Mouse (Mus musculus) intestine, postnatal 0 days (tissue): ENCODE results near the gene Rbm47. TPM values are rescaled to one million over a fixed set of nuclear protein-coding genes. Genes with fewer than 3 reads are reported as not detected.

Source experiments
- ATAC-seq: fragments of 200-750 bp; cut with Nextera tagmentation; 2 replicates; pipeline ENCODE4 v1.8.0; 2017; ENCODE audit warnings: mild to moderate bottlenecking, moderate TSS enrichment, moderate library complexity
- H3K27ac ChIP-seq: fragments of 300-500 bp; sonication (generic); 2 replicates; pipeline ENCODE4 v1.5.1; 2014; ENCODE audit warnings: mild to moderate bottlenecking, low read depth, low read length, moderate library complexity
- H3K27me3 ChIP-seq: fragments of 300-500 bp; sonication (generic); replicated peaks from 2 replicates; pipeline ENCODE4 v1.6.1; 2014; ENCODE audit warnings: low read length, mixed read lengths; ENCODE audit not compliant: control insufficient read depth, insufficient read depth
- H3K36me3 ChIP-seq: fragments of 300-500 bp; sonication (generic); 2 replicates; pipeline ENCODE4 v1.6.1; 2014; ENCODE audit warnings: mild to moderate bottlenecking, moderate library complexity; ENCODE audit not compliant: control insufficient read depth, insufficient read depth
- H3K4me1 ChIP-seq: fragments of 300-500 bp; sonication (generic); replicated peaks from 2 replicates; pipeline ENCODE4 v1.6.1; 2014; ENCODE audit warnings: antibody characterized with exemption, low read length, mixed read lengths; ENCODE audit not compliant: control insufficient read depth, insufficient read depth
- H3K4me2 ChIP-seq: fragments of 300-500 bp; sonication (generic); replicated peaks from 2 replicates; pipeline ENCODE4 v1.6.1; 2014; ENCODE audit warnings: low read depth, mild to moderate bottlenecking, moderate library complexity
- H3K4me3 ChIP-seq: fragments of 300-500 bp; sonication (generic); 2 replicates; pipeline ENCODE4 v1.5.1; 2014; ENCODE audit warnings: low read depth, low read length
- H3K9ac ChIP-seq: fragments of 300-500 bp; sonication (generic); 2 replicates; pipeline ENCODE4 v1.6.1; 2014; ENCODE audit warnings: mild to moderate bottlenecking, low read depth, low read length
- H3K9me3 ChIP-seq: fragments of 300-500 bp; sonication (generic); 2 replicates; pipeline ENCODE4 v1.6.1; 2016; ENCODE audit warnings: mixed run types; ENCODE audit not compliant: control insufficient read depth
- CTCF ChIP-seq: sonication (generic); IDR thresholded peaks from 2 replicates; pipeline ENCODE4 v1.5.1; 2016; ENCODE audit warnings: low read depth, mild to moderate bottlenecking, control low read depth, antibody characterized with exemption, moderate library complexity
- WGBS: fragments of 180-500 bp; shearing (Covaris S2); extraction: QIAGEN DNeasy Blood & Tissue Kit; methylation state at CpG from one replicate; pipeline ENCODE4 v1.1.7; 2014; 5-methylcytosine and 5-hydroxymethylcytosine counted together
- polyA plus RNA-seq: library from polyadenylated mRNA; unstranded; fragments of >200 nt; fragmentation: Nextera tagmentation; extraction: Ambion mirVana; gene quantifications from 2 replicates; pipeline ENCODE4 v1.2.1, GENCODE M21; 2015

Rbm47 gene
- polyA plus RNA-seq, 1 experiment from 2014 or later: 146 TPM

DNA sequence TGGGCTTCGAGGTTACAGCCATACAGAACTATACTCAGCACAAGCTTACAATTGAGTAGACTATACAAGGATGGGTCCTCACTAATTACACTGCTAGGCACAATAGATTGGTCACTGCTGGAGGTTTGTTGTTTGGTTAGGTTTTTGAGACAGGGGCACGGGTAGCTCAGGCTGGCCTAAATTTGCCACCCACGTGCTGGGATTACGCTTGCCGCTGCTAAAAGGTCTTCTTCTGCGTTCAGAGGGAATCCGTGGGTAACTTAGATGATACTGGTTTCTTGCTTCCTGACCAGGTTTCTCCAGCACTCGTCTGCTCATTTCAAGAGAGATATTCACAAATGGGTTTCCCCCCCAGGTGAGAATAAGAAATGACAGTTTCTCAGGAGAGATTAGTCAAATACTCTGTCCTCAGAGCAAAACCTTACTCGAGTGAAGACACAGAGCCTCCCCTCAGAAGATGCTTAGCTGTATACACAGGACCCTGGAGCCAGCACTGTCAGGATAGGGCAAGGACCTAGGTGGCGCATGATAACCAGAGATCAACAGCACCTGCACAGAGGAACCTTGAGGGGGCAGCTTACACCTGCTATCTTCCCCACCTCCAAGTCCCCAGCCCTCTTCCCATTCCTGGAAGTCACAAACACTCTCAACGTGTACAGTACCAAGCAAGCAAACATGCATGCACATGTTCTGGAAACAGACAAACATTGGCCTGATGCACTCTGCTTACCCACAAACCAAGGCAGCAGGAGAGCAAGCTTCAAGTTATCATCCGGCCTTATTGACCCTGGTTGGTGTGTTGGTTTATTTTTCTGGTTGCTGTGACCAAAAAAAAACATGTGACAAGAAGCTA is 104.6 kb downstream of the Rbm47 start:
- H3K27ac ChIP-seq: no peak overlapping the region
- H3K36me3 ChIP-seq: no peaks in the 10 kb centered on the region
- peak; percentile 41 for TF ChIP-seq CTCF
- peaks cover 13% of the 10 kb centered on the region; the same call in 1 of the 2 replicates for H3K4me1 ChIP-seq
- H3K9me3 ChIP-seq: no peaks in the 10 kb centered on the region
- no peaks in the 10 kb centered on the region for H3K27me3 ChIP-seq
- no peak overlapping the region for H3K4me3 ChIP-seq
- no peak overlapping the region for H3K9ac ChIP-seq
- WGBS: 70% methylated on average over 12 of the region's 12 CpGs
- no peak overlapping the region for H3K4me2 ChIP-seq
- ATAC-seq: no peak

DNA sequence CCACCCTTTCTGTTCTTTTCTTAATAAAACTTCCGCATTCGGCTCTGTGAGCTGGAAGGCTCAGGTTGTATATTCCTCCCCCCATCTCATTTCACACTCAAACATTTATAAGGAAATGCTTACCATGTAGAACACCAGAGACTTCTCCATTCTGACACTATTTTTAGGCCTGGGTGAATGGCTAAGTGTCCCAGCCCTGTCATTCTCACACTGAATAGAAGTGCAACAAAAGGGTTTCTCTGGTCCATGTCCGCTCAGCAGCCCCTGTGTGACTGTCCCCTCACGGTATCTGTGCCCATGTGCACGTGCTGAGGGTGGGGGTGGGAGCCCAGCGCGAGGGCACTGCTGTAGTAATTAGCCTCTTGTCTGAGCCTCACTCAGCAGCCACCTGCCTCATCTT is 105.7 kb downstream of the Rbm47 start:
- no peak overlapping the region for H3K9ac ChIP-seq
- H3K4me3 ChIP-seq: no peak overlapping the region
- no peak overlapping the region for H3K27ac ChIP-seq
- no peak for TF ChIP-seq CTCF
- H3K36me3 ChIP-seq: no peaks in the 10 kb centered on the region
- no peaks in the 10 kb centered on the region for H3K27me3 ChIP-seq
- no peak for ATAC-seq
- peaks cover 17% of the 10 kb centered on the region; the same call in 1 of the 2 replicates for H3K4me1 ChIP-seq
- WGBS: 54% methylated on average over 7 of the region's 7 CpGs
- H3K4me2 ChIP-seq: no peak overlapping the region
- no peaks in the 10 kb centered on the region for H3K9me3 ChIP-seq

DNA sequence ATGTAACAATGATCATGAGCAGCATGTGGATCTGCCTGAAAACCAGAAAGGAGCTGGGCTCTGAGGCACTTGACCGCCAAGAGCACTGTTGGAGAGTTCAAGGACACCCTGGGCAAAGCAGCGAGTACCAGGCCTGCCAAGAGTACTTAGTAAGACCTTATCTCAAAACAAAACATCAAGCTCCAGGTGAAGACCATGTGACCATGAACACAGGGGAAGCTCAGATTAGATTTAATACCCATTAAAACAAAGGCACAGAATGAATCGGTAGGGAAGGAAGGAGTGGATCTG is 110.0 kb downstream of the Rbm47 start:
- H3K9ac ChIP-seq: no peak overlapping the region
- TF ChIP-seq CTCF: no peak
- no peaks in the 10 kb centered on the region for H3K27me3 ChIP-seq
- H3K36me3 ChIP-seq: no peaks in the 10 kb centered on the region
- no peak overlapping the region for H3K4me2 ChIP-seq
- no peaks in the 10 kb centered on the region for H3K9me3 ChIP-seq
- ATAC-seq: no peak
- H3K27ac ChIP-seq: no peak overlapping the region
- peaks cover 14% of the 10 kb centered on the region for H3K4me1 ChIP-seq
- H3K4me3 ChIP-seq: no peak overlapping the region
- WGBS: 39% methylated on average over 3 of the region's 3 CpGs

DNA sequence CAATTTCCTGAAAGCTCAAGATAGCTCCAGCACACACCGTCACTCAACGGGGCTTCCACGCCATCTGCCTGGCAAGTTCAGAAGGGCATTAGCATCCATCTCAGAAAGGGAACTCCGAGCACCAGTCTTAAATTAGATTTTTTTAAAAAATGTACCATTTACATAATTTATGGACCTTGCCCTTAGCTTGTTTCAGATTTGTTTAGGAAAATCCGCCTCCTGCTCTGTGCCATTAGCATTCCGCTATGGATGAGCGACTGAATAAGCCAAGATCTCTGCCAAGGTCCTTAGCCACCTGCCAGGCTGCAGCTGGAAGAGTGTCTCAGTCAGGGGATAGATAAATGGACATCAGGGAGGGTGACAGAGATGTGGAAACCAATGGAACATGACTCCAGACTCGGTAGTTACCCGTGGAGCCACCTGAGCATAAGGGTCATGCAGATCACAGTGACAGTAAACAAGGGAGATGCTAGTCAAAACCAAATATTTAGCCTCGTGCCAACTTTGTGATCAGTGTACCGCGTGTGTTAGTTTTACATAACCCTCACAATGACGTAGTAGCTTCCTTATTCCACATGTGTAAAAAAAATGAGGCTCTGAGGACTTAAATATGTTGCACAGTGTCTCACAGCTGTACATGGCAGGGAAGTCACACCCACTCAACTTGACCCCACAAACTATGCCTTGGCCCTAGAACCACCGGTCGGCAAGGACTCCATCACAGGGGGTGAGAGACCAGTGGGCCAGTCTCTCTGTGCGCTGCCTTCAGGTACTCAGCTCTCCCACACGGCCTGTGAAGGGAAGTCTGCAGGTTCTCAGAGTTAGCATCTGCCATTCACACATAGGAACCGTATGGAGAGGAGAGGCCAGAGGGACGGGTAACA is 110.6 kb downstream of the Rbm47 start:
- H3K27me3 ChIP-seq: no peaks in the 10 kb centered on the region
- no peaks in the 10 kb centered on the region for H3K9me3 ChIP-seq
- H3K4me1 ChIP-seq: peaks cover 14% of the 10 kb centered on the region
- H3K27ac ChIP-seq: no peak overlapping the region
- no peaks in the 10 kb centered on the region for H3K36me3 ChIP-seq
- ATAC-seq: no peak
- H3K4me3 ChIP-seq: no peak overlapping the region
- TF ChIP-seq CTCF: no peak
- no peak overlapping the region for H3K9ac ChIP-seq
- WGBS: 59% methylated on average over 19 of the region's 19 CpGs
- no peak overlapping the region for H3K4me2 ChIP-seq

DNA sequence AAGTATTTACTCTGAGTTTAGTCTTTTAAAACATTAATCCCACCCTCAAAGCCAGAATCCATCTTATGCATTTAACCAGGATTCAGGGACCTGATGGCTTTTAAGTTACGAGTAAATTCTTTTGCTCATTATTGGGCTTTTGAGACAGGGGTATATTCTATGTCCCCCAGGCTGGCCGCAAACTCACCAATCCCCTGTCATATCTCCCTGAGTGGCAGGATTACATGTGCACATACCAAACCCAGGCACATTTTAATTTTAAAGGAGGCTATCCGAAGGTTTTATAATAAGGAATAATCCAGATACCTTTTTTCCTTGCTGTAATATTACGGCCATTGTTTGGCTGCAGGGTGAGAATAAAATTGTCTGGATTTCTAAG is 111.3 kb downstream of the Rbm47 start:
- no peaks in the 10 kb centered on the region for H3K27me3 ChIP-seq
- no peak overlapping the region for H3K4me3 ChIP-seq
- H3K4me2 ChIP-seq: no peak overlapping the region
- no peaks in the 10 kb centered on the region for H3K9me3 ChIP-seq
- no peak overlapping the region for H3K9ac ChIP-seq
- peaks cover 14% of the 10 kb centered on the region for H3K4me1 ChIP-seq
- no peak for TF ChIP-seq CTCF
- 86% methylated on average over 4 of the region's 4 CpGs for WGBS
- ATAC-seq: no peak
- no peaks in the 10 kb centered on the region for H3K36me3 ChIP-seq
- no peak overlapping the region; the same call in 1 of the 2 replicates for H3K27ac ChIP-seq

DNA sequence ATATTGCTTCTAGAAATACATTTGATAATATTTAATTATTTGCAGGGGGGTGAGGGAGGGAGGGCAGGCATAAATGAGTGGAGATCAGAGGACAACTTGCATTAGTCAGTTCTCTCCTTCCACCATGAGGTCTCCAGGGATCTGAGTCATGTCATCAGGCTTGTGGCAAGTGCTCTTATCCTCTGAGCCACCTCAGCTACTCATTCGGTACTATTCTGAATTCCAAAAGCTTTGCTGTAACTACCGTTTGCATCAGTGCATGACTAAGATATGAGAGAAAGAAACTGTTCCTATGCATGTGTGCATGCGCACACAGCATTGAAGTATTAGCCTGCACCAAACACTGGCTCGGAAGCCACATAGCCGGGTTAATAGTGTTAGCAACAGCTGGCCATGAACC is 114.1 kb downstream of the Rbm47 start:
- no peaks in the 10 kb centered on the region for H3K27me3 ChIP-seq
- no peak for ATAC-seq
- no peak overlapping the region for H3K4me2 ChIP-seq
- no peak overlapping the region for H3K9ac ChIP-seq
- no peaks in the 10 kb centered on the region for H3K36me3 ChIP-seq
- no peak overlapping the region for H3K27ac ChIP-seq
- no peak overlapping the region for H3K4me3 ChIP-seq
- H3K9me3 ChIP-seq: no peaks in the 10 kb centered on the region
- TF ChIP-seq CTCF: no peak
- WGBS: 76% methylated on average over 5 of the region's 5 CpGs
- peaks cover 13% of the 10 kb centered on the region for H3K4me1 ChIP-seq
